Mouse (Mus musculus): ENCODE measurements around the gene Sh2d1b1. TPM values are rescaled to one million over a fixed set of nuclear protein-coding genes. Genes with fewer than 3 reads are reported as not detected.

Sh2d1b1 gene
- polyA plus RNA-seq, 1 experiment from 2014 or later: 0.09 TPM

DNA sequence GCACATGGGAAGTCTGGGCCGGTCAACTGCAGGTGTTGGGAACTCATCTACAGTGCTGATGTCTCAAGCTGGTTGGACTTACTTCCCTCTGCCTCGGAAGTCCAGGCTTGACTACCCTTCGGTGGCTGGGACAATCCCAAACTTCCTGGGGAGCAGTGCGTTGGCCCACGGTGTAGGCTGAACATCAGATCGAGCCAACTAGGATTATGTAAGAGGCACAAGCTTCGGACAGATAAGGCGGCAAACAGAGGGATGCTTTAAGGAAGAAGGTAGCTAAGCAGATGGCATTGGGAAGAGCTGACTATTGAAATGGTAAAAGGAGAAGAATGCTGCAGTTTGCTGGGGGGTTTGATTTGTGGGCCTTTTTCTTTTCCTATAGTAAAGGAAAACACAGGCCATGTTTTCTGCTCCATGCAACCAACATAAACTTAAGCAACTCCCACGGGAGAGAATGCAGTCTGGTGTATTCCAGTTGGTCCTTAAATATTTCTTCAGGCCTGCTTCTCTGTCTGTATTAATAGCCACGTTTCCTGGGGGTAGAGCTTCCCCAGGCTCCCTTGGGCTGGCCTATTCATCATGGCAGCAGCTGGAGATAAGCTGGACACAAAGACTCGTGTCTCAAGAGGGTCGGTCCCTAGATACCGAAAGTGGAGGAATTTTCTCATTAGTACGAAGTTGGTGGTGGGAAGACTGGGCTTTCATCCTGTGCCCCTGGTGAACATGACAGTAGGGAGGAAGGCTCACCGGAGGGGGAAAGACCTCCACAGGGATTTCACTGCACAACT, 17.9 kb downstream of the Sh2d1b1 start:
- Histone ChIP-seq H3K27me3 (no peaks in the 10 kb centered on the region), H3K9ac (replicated peaks) (no peak overlapping the region), H3K36me3 (no peaks in the 10 kb centered on the region), H3K9me3 (no peaks in the 10 kb centered on the region), H3K4me1 (peaks cover 5% of the 10 kb centered on the region; the same call in 1 of the 2 replicates), H3K4me2 (replicated peaks) (no peak overlapping the region), H3K27ac (replicated peaks) (no peak overlapping the region), H3K4me3 (no peak overlapping the region)
- WGBS: 68% methylated on average over 15 of the region's 15 CpGs
- ATAC-seq (replicated peaks): no peak

DNA sequence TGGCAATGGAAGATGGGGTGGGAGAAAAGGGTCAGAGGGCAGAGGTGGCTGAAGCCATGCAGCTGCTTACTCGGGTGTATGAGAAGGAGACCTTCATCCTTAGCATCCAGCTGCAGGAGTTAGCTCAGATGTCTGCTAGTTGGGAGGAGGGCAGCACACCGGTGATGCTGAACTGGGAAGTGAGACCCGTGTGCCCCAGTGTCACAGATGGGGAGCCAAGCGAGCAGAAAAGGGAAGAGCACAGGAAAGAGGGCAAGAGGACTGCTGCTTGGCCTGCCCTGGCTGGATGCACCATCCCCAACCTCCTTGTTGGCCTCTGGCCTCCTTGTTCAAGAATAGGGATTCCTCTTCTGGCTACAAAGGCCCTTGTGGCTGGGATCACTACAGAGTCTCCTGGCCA, 22.4 kb downstream of the Sh2d1b1 start:
- no peak for ATAC-seq (replicated peaks)

DNA sequence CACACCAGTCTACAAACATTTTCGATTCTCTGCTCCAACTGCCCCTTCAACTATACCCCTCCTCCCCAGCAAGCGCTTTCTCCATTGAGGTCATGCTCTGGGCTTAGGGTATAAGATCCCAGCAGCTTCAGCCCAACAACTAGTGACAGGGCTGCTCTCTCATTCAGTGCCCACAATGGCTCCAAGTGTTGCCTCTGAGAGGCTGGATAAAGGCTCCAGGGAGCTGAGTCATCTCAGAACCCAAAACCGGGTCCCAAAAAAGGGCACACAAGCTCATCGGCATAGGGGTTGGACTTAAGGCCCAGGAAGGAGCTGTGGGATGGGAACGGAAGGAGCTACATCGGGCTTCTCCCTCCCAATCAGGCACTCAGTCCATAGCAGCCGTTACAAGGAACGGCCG, 24.6 kb downstream of the Sh2d1b1 start:
- H3K4me2 ChIP-seq (replicated peaks): no peak overlapping the region
- 95% methylated on average over 9 of the region's 9 CpGs for WGBS
- ATAC-seq (replicated peaks): no peak

More for the DNA sequence above, 22.4 kb downstream of the Sh2d1b1 start:
- Histone ChIP-seq H3K27me3 (no peaks in the 10 kb centered on the region), H3K4me1 (no peaks in the 10 kb centered on the region), H3K36me3 (no peaks in the 10 kb centered on the region), H3K4me2 (replicated peaks) (no peak overlapping the region), H3K4me3 (no peak overlapping the region), H3K9ac (replicated peaks) (no peak overlapping the region), H3K27ac (replicated peaks) (no peak overlapping the region), H3K9me3 (no peaks in the 10 kb centered on the region)
- 86% methylated on average over 4 of the region's 4 CpGs for WGBS

DNA sequence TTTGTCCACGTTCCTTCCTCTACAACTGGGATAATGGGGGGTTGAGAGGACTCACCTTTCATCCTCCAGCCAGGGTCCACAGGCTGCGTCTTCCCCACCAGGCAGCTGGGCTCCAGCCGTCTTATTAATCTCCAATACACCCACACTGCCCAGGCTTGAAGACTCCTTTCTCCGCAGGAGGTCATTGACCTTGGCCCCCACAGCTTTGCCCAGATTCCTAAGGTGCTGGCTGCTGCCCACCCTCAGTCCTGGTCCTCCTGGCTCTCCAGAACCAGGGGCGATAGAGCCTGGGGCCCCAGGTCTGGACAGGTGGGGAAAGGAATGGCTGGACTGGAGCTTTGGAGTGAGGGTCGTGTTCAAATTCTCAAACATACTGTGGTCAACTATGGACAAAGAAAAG, 25.3 kb downstream of the Sh2d1b1 start:
- H3K9ac ChIP-seq (replicated peaks): no peak overlapping the region
- no peaks in the 10 kb centered on the region for H3K9me3 ChIP-seq
- H3K36me3 ChIP-seq: no peaks in the 10 kb centered on the region
- no peak overlapping the region for H3K27ac ChIP-seq (replicated peaks)
- no peaks in the 10 kb centered on the region for H3K27me3 ChIP-seq
- no peak overlapping the region for H3K4me3 ChIP-seq
- ATAC-seq (replicated peaks): no peak
- 83% methylated on average over 6 of the region's 6 CpGs for WGBS
- no peaks in the 10 kb centered on the region for H3K4me1 ChIP-seq
- H3K4me2 ChIP-seq (replicated peaks): no peak overlapping the region

More for the DNA sequence above, 24.6 kb downstream of the Sh2d1b1 start:
- Histone ChIP-seq H3K27ac (replicated peaks) (no peak overlapping the region), H3K27me3 (no peaks in the 10 kb centered on the region), H3K36me3 (no peaks in the 10 kb centered on the region), H3K4me3 (no peak overlapping the region), H3K9ac (replicated peaks) (no peak overlapping the region), H3K4me1 (no peaks in the 10 kb centered on the region), H3K9me3 (no peaks in the 10 kb centered on the region)

DNA sequence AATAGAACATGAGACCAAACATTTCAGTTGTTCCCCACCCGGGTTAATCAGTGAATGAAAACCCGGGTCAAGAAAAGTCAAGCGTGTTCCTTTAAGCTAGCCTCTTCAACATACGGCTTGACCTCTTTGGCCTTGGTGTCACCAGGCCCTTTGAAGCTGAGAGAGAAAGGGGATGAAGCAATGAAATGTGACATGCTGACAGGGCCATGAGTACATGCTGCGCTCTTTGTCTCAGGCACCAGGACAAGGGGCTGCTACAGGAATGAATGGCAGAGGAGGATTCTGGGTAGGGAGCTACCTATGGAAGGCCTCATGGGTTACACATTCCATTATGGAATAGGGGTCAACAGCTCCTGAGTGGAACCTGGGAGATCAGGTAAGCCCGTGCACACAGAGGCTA, 26.0 kb downstream of the Sh2d1b1 start:
- Histone ChIP-seq H3K36me3 (no peaks in the 10 kb centered on the region), H3K4me1 (no peaks in the 10 kb centered on the region), H3K27me3 (no peaks in the 10 kb centered on the region), H3K9ac (replicated peaks) (no peak overlapping the region), H3K9me3 (no peaks in the 10 kb centered on the region), H3K4me3 (no peak overlapping the region), H3K4me2 (replicated peaks) (no peak overlapping the region), H3K27ac (replicated peaks) (no peak overlapping the region)
- 79% methylated on average over 6 of the region's 6 CpGs for WGBS
- ATAC-seq (replicated peaks): no peak

DNA sequence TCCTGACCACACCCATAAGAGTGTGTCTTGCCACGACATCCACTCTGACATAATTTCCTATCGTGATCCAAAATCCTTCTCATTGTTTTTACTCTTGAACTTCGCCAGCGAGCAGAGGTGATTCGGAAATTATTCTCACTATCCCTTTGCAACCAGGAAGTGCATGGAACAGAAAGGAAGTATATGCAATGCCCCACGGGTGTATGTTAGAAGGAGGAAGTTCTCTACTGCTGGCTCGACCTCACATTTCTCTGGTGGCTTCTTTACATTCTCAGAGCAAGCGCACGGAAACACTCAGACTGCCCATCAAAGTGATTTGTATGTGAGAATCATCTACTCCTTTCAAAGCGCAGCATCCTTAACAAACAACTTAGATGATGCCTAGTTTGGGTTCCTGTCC, 27.9 kb downstream of the Sh2d1b1 start:
- no peak overlapping the region for H3K27ac ChIP-seq (replicated peaks)
- H3K36me3 ChIP-seq: no peaks in the 10 kb centered on the region
- H3K27me3 ChIP-seq: no peaks in the 10 kb centered on the region
- ATAC-seq (replicated peaks): no peak
- no peaks in the 10 kb centered on the region for H3K4me1 ChIP-seq
- WGBS: 94% methylated on average over 10 of the region's 10 CpGs
- H3K4me3 ChIP-seq: no peak overlapping the region
- no peaks in the 10 kb centered on the region for H3K9me3 ChIP-seq
- H3K4me2 ChIP-seq (replicated peaks): no peak overlapping the region
- no peak overlapping the region for H3K9ac ChIP-seq (replicated peaks)

DNA sequence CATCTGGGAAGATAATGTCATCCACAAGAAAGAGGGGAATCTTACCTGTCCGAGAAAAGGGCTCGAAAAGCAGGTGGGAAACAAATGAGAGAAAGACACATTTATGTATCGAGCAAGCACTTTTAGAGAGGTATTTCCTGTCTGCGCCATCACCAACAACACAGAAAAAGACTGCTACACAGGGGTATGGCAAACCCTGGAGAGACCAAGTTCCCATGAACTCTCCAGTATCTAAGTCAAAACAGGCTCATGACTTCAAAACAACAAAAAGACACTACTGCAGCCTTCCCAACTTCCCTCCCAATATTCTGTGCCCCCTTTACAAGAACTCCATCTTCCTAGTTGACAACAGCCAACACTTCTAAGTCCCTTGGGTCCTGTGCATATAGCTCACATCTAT, 29.1 kb downstream of the Sh2d1b1 start, which contains the start of gene Gm7694:
TSS of gene Gm7694 (minus strand) at position 101 of the 400 bp plus-strand sequence.
- Histone ChIP-seq H3K4me1 (no peaks in the 10 kb centered on the region), H3K4me3 (no peak within 1 kb of the TSS), H3K36me3 (no peaks in the 10 kb centered on the region), H3K9me3 (no peaks in the 10 kb centered on the region), H3K27ac (replicated peaks) (no peak within 1 kb of the TSS), H3K9ac (replicated peaks) (no peak within 1 kb of the TSS), H3K4me2 (replicated peaks) (no peak within 1 kb of the TSS), H3K27me3 (no peaks in the 10 kb centered on the region)
- ATAC-seq (replicated peaks): no peak
- WGBS: 97% methylated on average over 4 of the region's 4 CpGs

DNA sequence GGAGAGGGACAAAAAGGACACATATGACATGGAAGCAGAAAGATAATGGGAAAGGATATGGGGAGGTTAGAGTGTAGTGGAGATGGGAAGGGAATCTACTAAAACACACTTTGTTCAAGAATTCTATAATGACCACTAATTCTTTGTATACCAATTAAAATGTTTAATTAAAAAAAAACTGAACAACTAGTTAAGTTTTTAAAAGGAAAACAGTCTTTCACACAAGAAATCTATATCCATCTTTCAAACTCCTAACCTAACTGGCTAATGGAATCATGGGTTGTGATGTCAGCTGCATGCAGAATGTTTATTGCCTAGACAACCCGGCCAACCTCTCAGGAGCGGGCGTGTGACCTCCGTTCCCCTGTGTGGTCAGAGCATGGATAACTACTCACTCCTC, 31.4 kb downstream of the Sh2d1b1 start, which contains the start of gene Spata46:
TSS of gene Spata46 (plus strand) at position 301 of the 400 bp plus-strand sequence.
- H3K9me3 ChIP-seq: no peaks in the 10 kb centered on the region
- H3K4me2 ChIP-seq (replicated peaks): no peak within 1 kb of the TSS
- no peak for ATAC-seq (replicated peaks)
- H3K27me3 ChIP-seq: no peaks in the 10 kb centered on the region
- H3K27ac ChIP-seq (replicated peaks): no peak within 1 kb of the TSS
- WGBS: 94% methylated on average over 4 of the region's 4 CpGs
- no peak within 1 kb of the TSS for H3K4me3 ChIP-seq
- H3K36me3 ChIP-seq: no peaks in the 10 kb centered on the region
- no peak within 1 kb of the TSS for H3K9ac ChIP-seq (replicated peaks)
- H3K4me1 ChIP-seq: no peaks in the 10 kb centered on the region

DNA sequence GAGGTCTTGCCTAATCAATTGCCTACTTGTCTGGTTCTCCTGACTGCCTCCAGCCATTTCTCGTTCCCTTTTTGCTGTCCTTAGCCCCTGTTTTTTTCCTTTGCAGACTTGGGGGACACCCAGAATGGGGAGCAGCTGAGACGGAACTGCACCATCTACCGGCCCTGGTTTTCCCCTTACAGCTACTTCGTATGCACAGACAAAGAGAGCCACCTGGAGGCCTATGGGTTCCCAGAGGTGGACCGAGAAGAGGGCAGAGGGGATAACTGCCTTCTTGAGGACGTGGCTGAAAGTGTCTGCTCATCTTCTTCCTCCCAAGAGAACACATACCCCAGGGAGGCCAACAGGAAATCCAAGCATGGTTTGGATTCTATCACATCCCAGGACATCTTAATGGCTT, 34.3 kb downstream of the Sh2d1b1 start:
- Histone ChIP-seq H3K4me2 (replicated peaks) (no peak overlapping the region), H3K27ac (replicated peaks) (no peak overlapping the region), H3K36me3 (no peaks in the 10 kb centered on the region), H3K4me3 (no peak overlapping the region), H3K27me3 (no peaks in the 10 kb centered on the region), H3K9me3 (no peaks in the 10 kb centered on the region), H3K9ac (replicated peaks) (no peak overlapping the region), H3K4me1 (no peaks in the 10 kb centered on the region)
- ATAC-seq (replicated peaks): no peak
- 91% methylated on average over 6 of the region's 6 CpGs for WGBS

DNA sequence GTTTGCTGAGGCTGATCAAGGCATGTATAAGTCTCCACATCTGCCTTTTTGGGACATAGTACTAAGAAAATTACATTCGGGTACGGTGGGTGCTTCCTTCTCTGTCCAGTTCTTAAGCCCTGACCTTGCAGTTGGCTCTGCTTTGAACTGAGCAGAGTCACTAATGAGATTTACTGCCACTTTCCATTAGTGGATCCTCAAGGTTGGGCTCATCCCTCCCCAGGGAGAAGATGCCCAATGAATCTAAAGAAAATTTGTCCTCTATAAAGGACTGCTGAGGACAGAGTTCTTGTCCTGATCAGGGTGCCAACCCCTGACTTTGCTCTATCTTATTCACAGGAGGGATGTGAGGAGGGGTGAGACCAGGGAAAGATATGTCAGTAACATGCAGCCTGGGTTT, 44.9 kb downstream of the Sh2d1b1 start:
- no peak overlapping the region for H3K4me3 ChIP-seq
- no peaks in the 10 kb centered on the region for H3K9me3 ChIP-seq
- WGBS: 91% methylated on average over 2 of the region's 2 CpGs
- H3K27ac ChIP-seq (replicated peaks): no peak overlapping the region
- H3K36me3 ChIP-seq: peaks cover 3% of the 10 kb centered on the region; the same call in 1 of the 2 replicates
- no peak for ATAC-seq (replicated peaks)
- H3K4me2 ChIP-seq (replicated peaks): no peak overlapping the region
- H3K9ac ChIP-seq (replicated peaks): no peak overlapping the region
- no peaks in the 10 kb centered on the region for H3K4me1 ChIP-seq
- no peaks in the 10 kb centered on the region for H3K27me3 ChIP-seq

DNA sequence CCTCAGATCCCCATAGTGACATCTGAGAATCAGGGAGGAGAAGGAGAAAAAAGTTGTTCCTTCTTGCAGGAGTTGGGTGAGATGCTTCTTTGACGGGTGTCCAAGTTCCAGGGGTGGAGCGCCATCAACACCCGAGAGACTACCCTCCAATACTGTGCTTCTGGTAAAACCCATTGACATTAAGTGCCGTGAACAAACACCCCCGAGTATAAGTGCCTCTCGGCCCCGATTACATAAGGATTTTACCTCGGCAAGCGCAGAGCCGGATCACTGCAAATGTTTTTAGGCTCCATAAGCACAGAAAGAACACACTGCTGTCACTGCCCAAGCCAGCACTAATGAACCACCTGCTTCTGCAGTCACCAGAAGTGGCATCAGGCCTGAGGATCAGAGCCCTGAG, 45.9 kb downstream of the Sh2d1b1 start:
- 90% methylated on average over 10 of the region's 10 CpGs for WGBS
- Histone ChIP-seq H3K36me3 (peaks cover 3% of the 10 kb centered on the region; the same call in 1 of the 2 replicates), H3K4me2 (replicated peaks) (no peak overlapping the region), H3K9ac (replicated peaks) (no peak overlapping the region), H3K27me3 (no peaks in the 10 kb centered on the region), H3K9me3 (no peaks in the 10 kb centered on the region), H3K4me1 (no peaks in the 10 kb centered on the region), H3K4me3 (no peak overlapping the region), H3K27ac (replicated peaks) (no peak overlapping the region)
- ATAC-seq (replicated peaks): no peak

DNA sequence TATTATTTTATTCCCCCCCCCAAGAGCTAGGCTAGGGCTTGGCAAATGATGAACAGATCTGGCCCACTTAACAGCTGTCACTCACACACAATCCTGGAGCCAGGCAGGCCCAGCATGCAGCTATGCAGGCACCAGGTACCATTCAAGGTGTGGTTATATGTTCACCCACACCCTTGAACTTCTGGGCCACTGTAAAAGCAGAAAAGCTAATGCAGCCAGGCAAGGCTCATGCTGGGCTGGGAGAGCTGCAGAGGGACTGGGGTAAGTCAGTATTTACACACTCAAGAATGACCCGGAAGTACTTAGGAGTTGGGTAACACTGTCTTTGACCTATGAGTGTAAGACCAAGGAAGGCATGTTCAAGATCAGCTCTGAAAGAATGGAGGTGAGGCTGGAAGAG, 47.2 kb downstream of the Sh2d1b1 start:
- 97% methylated on average over 1 of the region's 1 CpGs for WGBS
- no peaks in the 10 kb centered on the region for H3K27me3 ChIP-seq
- no peak overlapping the region for H3K4me3 ChIP-seq
- no peak overlapping the region for H3K9ac ChIP-seq (replicated peaks)
- no peak overlapping the region for H3K4me2 ChIP-seq (replicated peaks)
- ATAC-seq (replicated peaks): no peak
- H3K36me3 ChIP-seq: peaks cover 3% of the 10 kb centered on the region; the same call in 1 of the 2 replicates
- H3K9me3 ChIP-seq: no peaks in the 10 kb centered on the region
- no peaks in the 10 kb centered on the region for H3K4me1 ChIP-seq
- no peak overlapping the region for H3K27ac ChIP-seq (replicated peaks)

DNA sequence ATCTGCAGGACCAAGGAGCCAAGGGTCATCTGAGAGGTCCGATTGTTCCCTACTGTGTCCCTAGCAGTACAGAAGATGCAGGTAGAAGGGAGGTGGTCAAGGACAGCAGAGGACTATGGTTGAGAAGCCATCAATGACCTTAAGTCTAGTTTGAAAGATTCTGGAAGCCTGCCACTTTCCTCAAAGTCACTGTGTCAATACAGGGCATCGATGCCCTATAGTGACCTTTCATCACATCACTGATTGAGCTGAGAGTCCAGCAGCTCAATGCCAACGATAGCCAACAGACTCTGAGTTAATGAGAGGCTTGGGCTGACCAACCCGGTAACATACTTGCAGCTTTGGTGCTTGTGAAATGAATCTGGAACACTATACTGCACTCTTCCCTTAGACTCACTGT, 48.2 kb downstream of the Sh2d1b1 start:
- peaks cover 1% of the 10 kb centered on the region; the same call in 1 of the 2 replicates for H3K36me3 ChIP-seq
- H3K4me2 ChIP-seq (replicated peaks): no peak overlapping the region
- no peaks in the 10 kb centered on the region for H3K27me3 ChIP-seq
- ATAC-seq (replicated peaks): no peak
- no peaks in the 10 kb centered on the region for H3K4me1 ChIP-seq
- H3K4me3 ChIP-seq: no peak overlapping the region
- no peaks in the 10 kb centered on the region for H3K9me3 ChIP-seq
- 90% methylated on average over 4 of the region's 4 CpGs for WGBS
- no peak overlapping the region for H3K9ac ChIP-seq (replicated peaks)
- no peak overlapping the region for H3K27ac ChIP-seq (replicated peaks)

Data from forebrain, embryonic 15.5 days (tissue).